Mouse (Mus musculus) myocyte (in vitro differentiated cells): ENCODE results near the gene Plxnb2. TPM values are rescaled to one million over a fixed set of nuclear protein-coding genes. Genes with fewer than 3 reads are reported as not detected.

Experiments used
- H3K27me3 ChIP-seq: one replicate; pipeline ENCODE4 v1.6.1; 2011; ENCODE audit not compliant: control insufficient read depth, insufficient read depth, insufficient read length
- H3K36me3 ChIP-seq: one replicate; pipeline ENCODE4 v1.6.1; 2011; ENCODE audit not compliant: control insufficient read depth, insufficient read depth
- H3K4me2 ChIP-seq: one replicate; pipeline ENCODE4 v1.6.1; 2011; ENCODE audit warnings: low read depth, control low read depth
- H3K4me3 ChIP-seq: one replicate; pipeline ENCODE4 v1.5.1; 2011; ENCODE audit warnings: mild to moderate bottlenecking, control low read depth, moderate library complexity
- H3K79me2 ChIP-seq: one replicate; pipeline ENCODE4 v1.6.1; 2011; ENCODE audit not compliant: control insufficient read depth, insufficient read depth
- H3ac ChIP-seq: one replicate; pipeline ENCODE4 v1.6.1; 2011; ENCODE audit not compliant: control insufficient read depth, insufficient read length
- CEBPB ChIP-seq: IDR thresholded peaks from 2 replicates; pipeline ENCODE4 v1.6.1; 2011; ENCODE audit warnings: mild to moderate bottlenecking, moderate library complexity; ENCODE audit not compliant: poor library complexity, insufficient read depth, severe bottlenecking
- E2F4 ChIP-seq: IDR thresholded peaks from one replicate; pipeline ENCODE4 v1.6.1; 2011; ENCODE audit warnings: mild to moderate bottlenecking, control low read depth, moderate library complexity; ENCODE audit not compliant: insufficient read depth
- MAX ChIP-seq: IDR thresholded peaks from one replicate; pipeline ENCODE4 v1.6.1; 2011; ENCODE audit warnings: low read depth, mild to moderate bottlenecking, control low read depth
- MYOD1 ChIP-seq, 3 experiments: IDR thresholded peaks; one replicate each; pipeline ENCODE4 v1.6.1; 2011; ENCODE audit warnings: control low read depth in 2 of 3, low read depth in 2 of 3, mild to moderate bottlenecking in 2 of 3, moderate library complexity in 1 of 3; ENCODE audit not compliant: insufficient read length in 2 of 3, control insufficient read depth in 1 of 3
- MYOG ChIP-seq, 3 experiments: IDR thresholded peaks; one replicate each; pipeline ENCODE4 v1.6.1; 2011; ENCODE audit warnings: control low read depth in 2 of 3, low read depth in 2 of 3, mild to moderate bottlenecking in 2 of 3; ENCODE audit not compliant: insufficient read length in 2 of 3, control insufficient read depth in 1 of 3, insufficient read depth in 1 of 3
- POLR2A ChIP-seq: IDR thresholded peaks from one replicate; pipeline ENCODE4 v1.6.1; 2011; ENCODE audit warnings: low read depth, mild to moderate bottlenecking, control low read depth, moderate library complexity; ENCODE audit not compliant: insufficient read length
- POLR2AphosphoS2 ChIP-seq: IDR thresholded peaks from one replicate; pipeline ENCODE4 v1.6.1; 2011; ENCODE audit warnings: low read depth, control low read depth; ENCODE audit not compliant: insufficient read length
- REST ChIP-seq: IDR thresholded peaks from one replicate; pipeline ENCODE4 v1.6.1; 2011; ENCODE audit warnings: mild to moderate bottlenecking, control low read depth, moderate library complexity; ENCODE audit not compliant: insufficient read depth, insufficient read length
- SRF ChIP-seq: IDR thresholded peaks from one replicate; pipeline ENCODE4 v1.6.1; 2011; ENCODE audit warnings: low read depth; ENCODE audit not compliant: control insufficient read depth, insufficient read length
- TCF12 ChIP-seq: IDR thresholded peaks from one replicate; pipeline ENCODE4 v1.6.1; 2011; ENCODE audit warnings: mild to moderate bottlenecking, control low read depth; ENCODE audit not compliant: poor library complexity, insufficient read depth, severe bottlenecking
- TCF3 ChIP-seq: IDR thresholded peaks from one replicate; pipeline ENCODE4 v1.6.1; 2011; ENCODE audit warnings: low read depth, control low read depth; ENCODE audit not compliant: insufficient read length
- USF1 ChIP-seq: IDR thresholded peaks from one replicate; pipeline ENCODE4 v1.6.1; 2011; ENCODE audit warnings: low read depth, mild to moderate bottlenecking, control low read depth, moderate library complexity
- polyA plus RNA-seq: library from polyadenylated mRNA; unstranded; fragments of >200 nt; fragmentation: generic; extraction: Trizol; gene quantifications from one replicate; pipeline ENCODE4 v1.2.1, GENCODE M21; 2012; ENCODE audit warnings: missing spikeins

Plxnb2 gene
- polyA plus RNA-seq, 1 experiment, result 278 TPM

- Histone ChIP-seq H3K36me3 (no peaks in the 10 kb centered on the region), H3K79me2 (no peaks in the 10 kb centered on the region), H3K27me3 (no peaks in the 10 kb centered on the region), H3K4me2 (peak overlapping the region; percentile 93), H3ac (no peak overlapping the region), H3K4me3 (peak overlapping the region; percentile 46)
- no peak for TF ChIP-seq MAX
- no peak for TF ChIP-seq POLR2AphosphoS2
- no peak for TF ChIP-seq SRF
- no peak for TF ChIP-seq TCF12
- no peak for TF ChIP-seq MYOG (IDR thresholded peaks at IDR 0.05; ENCODE audit: control insufficient read depth in 1 of 3, insufficient read depth in 1 of 3, insufficient read length in 2 of 3, low read depth in 2 of 3)
- no peak for TF ChIP-seq USF1
- no peak for TF ChIP-seq E2F4
- no peak for TF ChIP-seq REST
- TF ChIP-seq MYOD1 (IDR thresholded peaks at IDR 0.05; ENCODE audit: control insufficient read depth in 1 of 3, insufficient read length in 2 of 3, low read depth in 2 of 3), result no peak
Measured at GRCm38 (mm10) chr15:89141443-89141842, 39.1 kb downstream of the Plxnb2 start.

DNA sequence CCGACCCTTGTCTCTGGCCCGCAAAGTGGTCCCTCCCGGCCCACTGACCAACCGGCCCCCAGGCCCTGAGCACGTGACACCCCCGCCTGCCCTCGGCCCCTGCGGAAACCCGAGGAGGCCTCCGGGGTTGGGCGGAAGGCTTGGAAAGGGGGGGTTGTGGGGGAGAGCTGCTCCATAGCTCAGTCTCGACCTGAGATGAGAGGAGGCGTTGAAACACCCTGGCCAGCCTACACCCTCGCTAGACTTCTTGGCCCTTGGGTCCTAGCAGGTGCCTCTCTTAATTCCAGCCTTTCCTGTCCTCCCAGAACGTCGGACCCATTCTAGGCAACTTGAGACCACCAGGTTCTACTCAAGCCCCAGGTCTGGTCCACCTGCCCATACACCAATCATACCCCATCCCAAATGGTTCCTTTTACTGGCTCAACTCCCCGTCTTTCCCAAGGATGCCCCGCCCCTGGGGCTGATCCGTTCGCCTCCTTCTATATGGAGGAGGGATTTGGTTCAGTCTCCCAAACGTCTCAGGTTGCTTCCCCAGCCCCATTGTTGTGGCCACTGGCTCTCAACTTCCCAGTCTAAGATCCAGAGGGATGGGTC, 39.8 kb downstream of the Plxnb2 start, which contains the start of gene Mapk12:
TSS of gene Mapk12 (minus strand) at position 45 of the 594 bp plus-strand sequence.
- no peaks in the 10 kb centered on the region for H3K36me3 ChIP-seq
- H3K79me2 ChIP-seq, result no peaks in the 10 kb centered on the region
- TF ChIP-seq POLR2AphosphoS2 (peak; percentile 22), SRF (no peak), MYOG (IDR thresholded peaks at IDR 0.05; ENCODE audit: control insufficient read depth in 1 of 3, insufficient read depth in 1 of 3, insufficient read length in 2 of 3, low read depth in 2 of 3) (no peak), CEBPB (no peak), E2F4 (no peak), TCF12 (no peak), MAX (no peak), POLR2A (peak; percentile 39), MYOD1 (IDR thresholded peaks at IDR 0.05; ENCODE audit: control insufficient read depth in 1 of 3, insufficient read length in 2 of 3, low read depth in 2 of 3) (no peak), TCF3 (no peak), REST (no peak), USF1 (peak; percentile 91)
- H3K27me3 ChIP-seq, result no peaks in the 10 kb centered on the region
- peak within 1 kb of the TSS; percentile 46 for H3K4me3 ChIP-seq
- H3K4me2 ChIP-seq, result peak within 1 kb of the TSS; percentile 93
- H3ac ChIP-seq, result peak within 1 kb of the TSS; percentile 34

DNA sequence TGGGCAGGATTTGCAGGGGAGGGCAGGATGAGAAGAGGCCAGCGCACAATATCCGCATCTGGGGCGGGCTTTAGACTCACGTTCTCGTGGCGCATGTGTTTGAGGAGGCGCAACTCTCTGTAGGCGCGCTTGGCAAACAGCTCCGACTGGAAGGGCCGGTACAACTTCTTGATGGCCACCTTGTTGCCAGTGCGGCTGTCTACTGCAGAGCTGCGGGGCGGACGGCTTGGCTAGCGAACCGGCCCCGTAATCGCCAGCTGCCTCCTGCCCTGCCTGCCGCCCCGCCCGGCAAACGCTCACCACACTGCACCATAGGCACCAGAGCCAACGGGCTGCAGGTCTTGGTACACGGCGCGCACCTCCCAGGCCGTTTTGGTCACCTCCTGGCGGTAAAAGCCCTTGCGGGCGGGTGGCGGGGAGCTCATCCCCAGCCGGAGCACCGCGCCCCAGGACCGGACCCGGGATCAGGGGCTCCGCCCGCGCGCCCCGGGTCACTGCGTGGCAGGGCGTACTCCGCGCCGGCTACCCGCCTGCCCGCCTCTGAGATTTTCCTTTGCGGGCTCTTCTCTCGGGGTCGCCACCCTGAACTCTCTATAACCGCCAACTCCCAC, 40.4 kb downstream of the Plxnb2 start:
- H3K27me3 ChIP-seq, result no peaks in the 10 kb centered on the region
- H3K4me3 ChIP-seq, result peak overlapping the region; percentile 46
- peak overlapping the region; percentile 34 for H3ac ChIP-seq
- no peaks in the 10 kb centered on the region for H3K79me2 ChIP-seq
- TF ChIP-seq USF1 (no peak), E2F4 (no peak), SRF (no peak), MYOD1 (IDR thresholded peaks at IDR 0.05; ENCODE audit: control insufficient read depth in 1 of 3, insufficient read length in 2 of 3, low read depth in 2 of 3) (peak in 2 of 3 experiments; percentile 52 to 76), REST (no peak), CEBPB (no peak), TCF3 (peak; percentile 18), POLR2AphosphoS2 (peak; percentile 65), POLR2A (peak; percentile 71), MYOG (IDR thresholded peaks at IDR 0.05; ENCODE audit: control insufficient read depth in 1 of 3, insufficient read depth in 1 of 3, insufficient read length in 2 of 3, low read depth in 2 of 3) (peak in 2 of 3 experiments; percentile 72 to 76), TCF12 (no peak), MAX (no peak)
- peak overlapping the region; percentile 93 for H3K4me2 ChIP-seq
- no peaks in the 10 kb centered on the region for H3K36me3 ChIP-seq

- H3ac ChIP-seq, result no peak overlapping the region
- no peak for TF ChIP-seq POLR2A
- no peak for TF ChIP-seq MYOD1 (IDR thresholded peaks at IDR 0.05; ENCODE audit: control insufficient read depth in 1 of 3, insufficient read length in 2 of 3, low read depth in 2 of 3)
- TF ChIP-seq REST, result no peak
- TF ChIP-seq TCF12, result no peak
- no peak for TF ChIP-seq MAX
- no peak for TF ChIP-seq TCF3
- no peak for TF ChIP-seq USF1
- TF ChIP-seq CEBPB, result no peak
- no peak for TF ChIP-seq MYOG (IDR thresholded peaks at IDR 0.05; ENCODE audit: control insufficient read depth in 1 of 3, insufficient read depth in 1 of 3, insufficient read length in 2 of 3, low read depth in 2 of 3)
- no peak for TF ChIP-seq POLR2AphosphoS2
- peak overlapping the region; percentile 46 for H3K4me3 ChIP-seq
- H3K79me2 ChIP-seq, result no peaks in the 10 kb centered on the region
- H3K27me3 ChIP-seq, result no peaks in the 10 kb centered on the region
- H3K36me3 ChIP-seq, result no peaks in the 10 kb centered on the region
- H3K4me2 ChIP-seq, result peak overlapping the region; percentile 8
Measured at GRCm38 (mm10) chr15:89138531-89138930, 42.1 kb downstream of the Plxnb2 start.

GRCm38 (mm10) chr15:89138046-89138405, 42.6 kb downstream of the Plxnb2 start:
- Histone ChIP-seq H3K4me2 (no peak overlapping the region), H3ac (no peak overlapping the region), H3K36me3 (no peaks in the 10 kb centered on the region), H3K79me2 (no peaks in the 10 kb centered on the region), H3K27me3 (no peaks in the 10 kb centered on the region), H3K4me3 (no peak overlapping the region)
- TF ChIP-seq MYOD1 (IDR thresholded peaks at IDR 0.05; ENCODE audit: control insufficient read depth in 1 of 3, insufficient read length in 2 of 3, low read depth in 2 of 3), result no peak
